Mouse (Mus musculus): ENCODE results near the gene Gm10260.

DNA sequence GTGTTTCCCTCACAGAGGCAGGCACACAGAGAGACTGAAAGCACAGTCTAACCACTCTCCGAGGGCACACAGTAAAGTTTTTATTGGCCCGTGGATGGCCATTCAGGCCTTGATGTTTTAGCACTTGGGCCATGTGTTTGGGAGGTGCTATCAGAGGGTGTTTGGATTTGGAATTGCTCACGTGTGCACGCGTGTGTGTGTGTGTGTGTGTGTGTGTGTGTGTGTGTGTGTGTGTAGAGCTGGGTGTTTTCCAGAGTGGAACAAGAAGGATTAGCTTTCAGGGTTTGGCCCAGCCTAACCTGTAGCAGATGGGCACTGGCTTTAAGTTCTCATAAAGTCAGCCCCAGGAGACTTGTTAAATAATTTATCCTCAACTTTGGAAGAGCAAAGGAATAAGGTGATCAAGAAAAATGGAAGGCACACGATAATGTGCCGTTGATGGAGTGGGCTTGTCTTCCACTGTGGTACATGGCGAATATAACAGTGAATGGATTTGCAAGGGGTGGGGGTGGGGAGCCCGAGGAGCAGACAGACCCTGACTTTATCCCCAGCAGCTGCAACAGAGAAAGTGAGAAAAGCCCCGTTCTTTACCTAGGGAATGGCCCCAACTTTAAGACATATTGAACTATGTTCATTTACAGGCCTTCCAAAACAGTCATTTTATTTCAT lies 24.9 kb upstream of the Gm10260 start:
- no peak for TF ChIP-seq GATA1 (IDR thresholded peaks at IDR 0.05; ENCODE audit: low read length)
- no peak for TF ChIP-seq TAL1 (IDR thresholded peaks at IDR 0.05; ENCODE audit: low read length)
